ENCODE assay signal across 8 mouse cellular contexts in the genomic region with DNA sequence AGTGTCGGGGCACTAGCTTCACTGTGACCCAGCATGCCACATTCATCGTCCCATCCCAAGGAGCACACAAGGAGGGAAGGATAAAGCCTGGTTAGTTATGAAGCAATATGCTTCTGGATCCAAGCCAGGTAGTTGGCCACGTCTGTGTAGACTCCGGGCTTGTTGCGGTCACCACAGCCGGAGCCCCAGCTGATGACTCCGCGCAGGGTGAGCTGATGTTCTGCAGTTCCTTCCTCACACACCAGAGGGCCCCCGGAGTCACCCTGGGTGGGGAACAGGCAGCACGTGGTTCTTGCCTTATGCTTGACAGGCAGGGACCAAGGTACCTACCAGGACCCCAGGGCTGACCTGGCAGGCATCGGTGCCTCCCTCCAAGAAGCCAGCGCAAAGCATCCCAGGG. TPM values are rescaled to one million over a fixed set of nuclear protein-coding genes. Genes with fewer than 3 reads are reported as not detected.
DNase-seq lines count a peak whose midpoint lies in the region; ATAC-seq and TF ChIP-seq lines count a peak whose summit lies in the region.

No protein-coding gene starts in this region.

- peak; percentile 99 for TF ChIP-seq CTCF in heart, adult 2 months (IDR thresholded peaks at IDR 0.05)
- peak; percentile 92 for TF ChIP-seq CTCF in spleen, adult 2 months (IDR thresholded peaks at IDR 0.05; ENCODE audit: extremely low read depth, insufficient read depth, insufficient read length, insufficient replicate concordance)

- TF ChIP-seq POLR2A in heart, adult 2 months (IDR thresholded peaks at IDR 0.05; ENCODE audit: insufficient read depth, low read depth, low read length), result no peak
- no peak for TF ChIP-seq POLR2A in spleen, adult 2 months (IDR thresholded peaks at IDR 0.05; ENCODE audit: low read depth, low read length)

- no peaks in the 10 kb centered on the region for H3K9me3 ChIP-seq in heart, embryonic 11.5 days (replicated peaks; ENCODE audit: control insufficient read depth, low read length)
- no peaks in the 10 kb centered on the region for H3K9me3 ChIP-seq in embryonic facial prominence, embryonic 10.5 days
- no peaks in the 10 kb centered on the region for H3K9me3 ChIP-seq in limb, embryonic 13.5 days
- H3K9me3 ChIP-seq in midbrain, embryonic 16.5 days (replicated peaks; ENCODE audit: control insufficient read depth, low read length, poor library complexity, severe bottlenecking), result no peaks in the 10 kb centered on the region

- 14% methylated on average over 12 of the region's 12 CpGs for WGBS in heart, embryonic 11.5 days (ENCODE audit: insufficient replicate concordance)
- WGBS in embryonic facial prominence, embryonic 10.5 days, result 15% methylated on average over 12 of the region's 12 CpGs
- 9% methylated on average over 12 of the region's 12 CpGs for WGBS in heart, adult 2 months
- 14% methylated on average over 12 of the region's 12 CpGs for WGBS in limb, embryonic 13.5 days
- WGBS in midbrain, embryonic 16.5 days, result 11% methylated on average over 12 of the region's 12 CpGs
- 3% methylated on average over 12 of the region's 12 CpGs for WGBS in spleen, adult 2 months

- DNase-seq in heart, adult 11 months, result peak; percentile 99
- peak; percentile 89 for DNase-seq in embryonic facial prominence, embryonic 10.5 days (ENCODE audit: low spot score)
- DNase-seq in heart, adult 2 months, result peak; percentile 86 to 93
- DNase-seq in kidney, adult 9 months, result peak; percentile 89
- DNase-seq in spleen, adult 2 months (ENCODE audit: low read depth in 1 of 2, low spot score in 2 of 2), result peak; percentile 71 to 92

- TF ChIP-seq EP300 in heart, adult 2 months (IDR thresholded peaks at IDR 0.05; ENCODE audit: insufficient read depth, low read depth, low read length), result peak; percentile 56; the same call in 1 of the 2 replicates

- no peak; the same call in 1 of the 2 replicates for ATAC-seq in heart, embryonic 11.5 days (replicated peaks; ENCODE audit: insufficient number of reproducible peaks, low FRiP score, low TSS enrichment)
- peak; percentile 77 for ATAC-seq in limb, embryonic 13.5 days (ENCODE audit: low FRiP score, low read depth)
- ATAC-seq in midbrain, embryonic 16.5 days, result peak; percentile 54; the same call in 1 of the 2 replicates

- no peak overlapping the region for H3K4me3 ChIP-seq in heart, embryonic 11.5 days (ENCODE audit: low read depth, low read length)
- peak overlapping the region; percentile 12; the same call in 1 of the 2 replicates for H3K4me3 ChIP-seq in embryonic facial prominence, embryonic 10.5 days
- H3K4me3 ChIP-seq in heart, adult 2 months, result no peak overlapping the region
- H3K4me3 ChIP-seq in limb, embryonic 13.5 days, result no peak overlapping the region
- H3K4me3 ChIP-seq in midbrain, embryonic 16.5 days (ENCODE audit: low read depth, low read length), result peak overlapping the region; percentile 7; the same call in 1 of the 2 replicates
- no peak overlapping the region for H3K4me3 ChIP-seq in spleen, adult 2 months (ENCODE audit: extremely low read depth, insufficient read depth, insufficient read length)

- H3K4me2 ChIP-seq in heart, embryonic 11.5 days, result no peak overlapping the region
- peak overlapping the region; percentile 37 for H3K4me2 ChIP-seq in limb, embryonic 13.5 days (replicated peaks)
- peak overlapping the region; percentile 50 for H3K4me2 ChIP-seq in midbrain, embryonic 16.5 days (ENCODE audit: low read length)

- intact Hi-C loops in heart, adult 2 months (cut with DNase I), result loop anchor here (1.0 kb wide), 2 partner anchors 53 to 99 kb away; no protein-coding TSS in a partner anchor

- H3K36me3 ChIP-seq in heart, embryonic 11.5 days (ENCODE audit: control insufficient read depth, insufficient read depth, low read length), result no peaks in the 10 kb centered on the region
- no peaks in the 10 kb centered on the region for H3K36me3 ChIP-seq in embryonic facial prominence, embryonic 10.5 days (replicated peaks)
- H3K36me3 ChIP-seq in heart, adult 2 months (ENCODE audit: control insufficient read depth, insufficient read depth, low read length), result no peaks in the 10 kb centered on the region
- H3K36me3 ChIP-seq in limb, embryonic 13.5 days, result no peaks in the 10 kb centered on the region
- no peaks in the 10 kb centered on the region for H3K36me3 ChIP-seq in midbrain, embryonic 16.5 days (ENCODE audit: control insufficient read depth, insufficient read depth, low read length)
- no peaks in the 10 kb centered on the region for H3K36me3 ChIP-seq in spleen, adult 2 months (ENCODE audit: control insufficient read depth, insufficient read depth, low read length)

- H3K79me2 ChIP-seq in heart, adult 2 months (replicated peaks; ENCODE audit: control insufficient read depth, insufficient read depth, low read length), result no peaks in the 10 kb centered on the region

- no peak overlapping the region for H3K27ac ChIP-seq in heart, embryonic 11.5 days (ENCODE audit: low read depth, low read length)
- no peak overlapping the region for H3K27ac ChIP-seq in embryonic facial prominence, embryonic 10.5 days (replicated peaks)
- H3K27ac ChIP-seq in heart, adult 2 months, result no peak overlapping the region
- H3K27ac ChIP-seq in limb, embryonic 13.5 days, result no peak overlapping the region
- no peak overlapping the region for H3K27ac ChIP-seq in midbrain, embryonic 16.5 days (ENCODE audit: low read length)
- H3K27ac ChIP-seq in spleen, adult 2 months (ENCODE audit: insufficient read depth, low read length), result no peak overlapping the region

- peaks cover 5% of the 10 kb centered on the region for H3K4me1 ChIP-seq in heart, embryonic 11.5 days (ENCODE audit: control insufficient read depth, insufficient read depth, low read length)
- peaks cover 35% of the 10 kb centered on the region for H3K4me1 ChIP-seq in embryonic facial prominence, embryonic 10.5 days
- peaks cover 3% of the 10 kb centered on the region for H3K4me1 ChIP-seq in heart, adult 2 months (ENCODE audit: control insufficient read depth, insufficient read depth, low read length)
- peaks cover 31% of the 10 kb centered on the region for H3K4me1 ChIP-seq in limb, embryonic 13.5 days
- H3K4me1 ChIP-seq in midbrain, embryonic 16.5 days (ENCODE audit: control insufficient read depth, insufficient read depth, low read length), result peaks cover 7% of the 10 kb centered on the region; the same call in 1 of the 2 replicates
- peaks cover 21% of the 10 kb centered on the region for H3K4me1 ChIP-seq in spleen, adult 2 months (ENCODE audit: control insufficient read depth, insufficient read depth, insufficient read length)

- H3K9ac ChIP-seq in heart, embryonic 11.5 days (ENCODE audit: low read depth, low read length), result no peak overlapping the region
- no peak overlapping the region for H3K9ac ChIP-seq in heart, adult 2 months (ENCODE audit: low read depth, low read length)
- H3K9ac ChIP-seq in limb, embryonic 13.5 days, result no peak overlapping the region
- peak overlapping the region; percentile 58; the same call in 1 of the 2 replicates for H3K9ac ChIP-seq in midbrain, embryonic 16.5 days (ENCODE audit: low read depth, low read length)

- H3K27me3 ChIP-seq in heart, embryonic 11.5 days (ENCODE audit: control insufficient read depth, insufficient read depth, low read length), result peaks cover 80% of the 10 kb centered on the region
- peaks cover 87% of the 10 kb centered on the region for H3K27me3 ChIP-seq in embryonic facial prominence, embryonic 10.5 days (replicated peaks; ENCODE audit: low read depth, poor library complexity, severe bottlenecking)
- peaks cover 3% of the 10 kb centered on the region for H3K27me3 ChIP-seq in heart, adult 2 months (ENCODE audit: control insufficient read depth, insufficient read depth, low read length)
- peaks cover 83% of the 10 kb centered on the region for H3K27me3 ChIP-seq in limb, embryonic 13.5 days
- peaks cover 31% of the 10 kb centered on the region for H3K27me3 ChIP-seq in midbrain, embryonic 16.5 days (ENCODE audit: control insufficient read depth, insufficient read depth, low read depth, low read length)
- H3K27me3 ChIP-seq in spleen, adult 2 months (ENCODE audit: control insufficient read depth, insufficient read depth, low read length), result peaks cover 7% of the 10 kb centered on the region; the same call in 1 of the 2 replicates

RNA-seq across cellular contexts. Expression of gene Pfn3, which starts 3.0 kb away (rescaled TPM):
- not detected in 2 replicates for polyA plus RNA-seq in heart, embryonic 11.5 days (2014; fragmentation: Nextera tagmentation; extraction: Ambion mirVana)
- not detected in 2 replicates for polyA plus RNA-seq in embryonic facial prominence, embryonic 10.5 days (2016; fragmentation: Nextera tagmentation; extraction: Ambion mirVana)
- not detected for total RNA-seq in heart, adult 2 months (2021)
- polyA plus RNA-seq in heart, adult 2 months (2012; rRNA removed), result not detected in 2 replicates
- polyA plus RNA-seq in limb, embryonic 13.5 days (2015; fragmentation: Nextera tagmentation; extraction: Ambion mirVana), result 0.29 TPM in 1 of 2 replicates, not detected in the other
- polyA plus RNA-seq in midbrain, embryonic 16.5 days (2015; fragmentation: Nextera tagmentation; extraction: Ambion mirVana), result 0.57 and 0.98 TPM in 2 replicates
- not detected in 2 replicates for polyA plus RNA-seq in spleen, adult 2 months (2012; rRNA removed)

RNA-seq across cellular contexts. Expression of gene F12, which starts 8.6 kb away (rescaled TPM):
- polyA plus RNA-seq in heart, embryonic 11.5 days (2014; fragmentation: Nextera tagmentation; extraction: Ambion mirVana), result 0.42 and 1.5 TPM in 2 replicates
- 0.13 TPM in 1 of 2 replicates, not detected in the other for polyA plus RNA-seq in embryonic facial prominence, embryonic 10.5 days (2016; fragmentation: Nextera tagmentation; extraction: Ambion mirVana)
- total RNA-seq in heart, adult 2 months (2021), result not detected
- 0.23 TPM in 1 of 2 replicates, not detected in the other for polyA plus RNA-seq in heart, adult 2 months (2012; rRNA removed)
- 0.08 and 0.51 TPM in 2 replicates for polyA plus RNA-seq in limb, embryonic 13.5 days (2015; fragmentation: Nextera tagmentation; extraction: Ambion mirVana)
- polyA plus RNA-seq in midbrain, embryonic 16.5 days (2015; fragmentation: Nextera tagmentation; extraction: Ambion mirVana), result 0.31 TPM in 1 of 2 replicates, not detected in the other
- polyA plus RNA-seq in spleen, adult 2 months (2012; rRNA removed), result 0.64 and 1.6 TPM in 2 replicates

RNA-seq across cellular contexts. Expression of gene Slc34a1, which starts 20.0 kb away (rescaled TPM):
- not detected in 2 replicates for polyA plus RNA-seq in heart, embryonic 11.5 days (2014; fragmentation: Nextera tagmentation; extraction: Ambion mirVana)
- polyA plus RNA-seq in embryonic facial prominence, embryonic 10.5 days (2016; fragmentation: Nextera tagmentation; extraction: Ambion mirVana), result not detected in 2 replicates
- total RNA-seq in heart, adult 2 months (2021), result not detected
- 0.16 and 0.18 TPM in 2 replicates for polyA plus RNA-seq in heart, adult 2 months (2012; rRNA removed)
- polyA plus RNA-seq in limb, embryonic 13.5 days (2015; fragmentation: Nextera tagmentation; extraction: Ambion mirVana), result 0.06 TPM in 1 of 2 replicates, not detected in the other
- not detected in 2 replicates for polyA plus RNA-seq in midbrain, embryonic 16.5 days (2015; fragmentation: Nextera tagmentation; extraction: Ambion mirVana)
- polyA plus RNA-seq in spleen, adult 2 months (2012; rRNA removed), result 0.87 and 2.2 TPM in 2 replicates

RNA-seq across cellular contexts. Expression of gene Grk6, which starts 26.9 kb away (rescaled TPM):
- polyA plus RNA-seq in heart, embryonic 11.5 days (2014; fragmentation: Nextera tagmentation; extraction: Ambion mirVana), result 24.3 and 26.9 TPM in 2 replicates
- 65.2 and 65.6 TPM in 2 replicates for polyA plus RNA-seq in embryonic facial prominence, embryonic 10.5 days (2016; fragmentation: Nextera tagmentation; extraction: Ambion mirVana)
- 10 to 100 TPM; 17.1 to 19.5 TPM for total RNA-seq in heart, adult 2 months (2021)
- polyA plus RNA-seq in heart, adult 2 months (2012; rRNA removed), result 22.5 and 29.0 TPM in 2 replicates
- 48.1 and 50.1 TPM in 2 replicates for polyA plus RNA-seq in limb, embryonic 13.5 days (2015; fragmentation: Nextera tagmentation; extraction: Ambion mirVana)
- polyA plus RNA-seq in midbrain, embryonic 16.5 days (2015; fragmentation: Nextera tagmentation; extraction: Ambion mirVana), result 28.3 and 31.8 TPM in 2 replicates
- 189 and 229 TPM in 2 replicates for polyA plus RNA-seq in spleen, adult 2 months (2012; rRNA removed)

RNA-seq across cellular contexts. Expression of gene Prr7, which starts 46.1 kb away (rescaled TPM):
- polyA plus RNA-seq in heart, embryonic 11.5 days (2014; fragmentation: Nextera tagmentation; extraction: Ambion mirVana), result 0.21 and 0.34 TPM in 2 replicates
- polyA plus RNA-seq in embryonic facial prominence, embryonic 10.5 days (2016; fragmentation: Nextera tagmentation; extraction: Ambion mirVana), result 0.54 TPM in 2 replicates
- total RNA-seq in heart, adult 2 months (2021), result under 1 TPM; 0.86 to 0.94 TPM
- polyA plus RNA-seq in heart, adult 2 months (2012; rRNA removed), result 0.53 and 1.1 TPM in 2 replicates
- polyA plus RNA-seq in limb, embryonic 13.5 days (2015; fragmentation: Nextera tagmentation; extraction: Ambion mirVana), result 0.79 and 0.87 TPM in 2 replicates
- 5.0 and 5.6 TPM in 2 replicates for polyA plus RNA-seq in midbrain, embryonic 16.5 days (2015; fragmentation: Nextera tagmentation; extraction: Ambion mirVana)
- 16.2 and 33.9 TPM in 2 replicates for polyA plus RNA-seq in spleen, adult 2 months (2012; rRNA removed)

Comparison
In these comparisons a context has a peak if more than half of its experiments do, and no peak if none do; other contexts are left out.
1. H3K4me3 ChIP-seq: peak in embryonic facial prominence, embryonic 10.5 days (single experiment) and midbrain, embryonic 16.5 days (single experiment); none in heart, embryonic 11.5 days (single experiment), heart, adult 2 months (single experiment), limb, embryonic 13.5 days (single experiment) and spleen, adult 2 months (single experiment).
2. Peak in every context shown above with its lines, with median percentiles within 50 percentile points of each other: DNase-seq.